Mouse (Mus musculus): Measurements from ENCODE around the gene Thy1. TPM values are rescaled to one million over a fixed set of nuclear protein-coding genes. Genes with fewer than 3 reads are reported as not detected.

Gene Thy1
- total and polyA plus RNA-seq, 2 experiments from 2014 or later: 24.7 to 98.0 TPM

- Histone ChIP-seq H3K27me3 (ENCODE audit: insufficient read depth, low read length) (peaks cover 7% of the 10 kb centered on the region), H3K36me3 (ENCODE audit: insufficient read depth, low read length) (no peaks in the 10 kb centered on the region), H3K9ac (replicated peaks; ENCODE audit: low read length, poor library complexity, severe bottlenecking) (no peak overlapping the region), H3K4me1 (ENCODE audit: insufficient read depth, low read length) (peaks cover 17% of the 10 kb centered on the region; the same call in 1 of the 2 replicates), H3K4me2 (ENCODE audit: low read depth, low read length, poor library complexity, severe bottlenecking) (no peak overlapping the region), H3K9me3 (ENCODE audit: low read length) (no peaks in the 10 kb centered on the region), H3K4me3 (ENCODE audit: low read depth, low read length) (no peak overlapping the region), H3K27ac (ENCODE audit: low read depth, low read length) (no peak overlapping the region)
- TF ChIP-seq CTCF (IDR thresholded peaks at IDR 0.05): no peak
- ATAC-seq (ENCODE audit: low FRiP score) (no peak), DNase-seq (ENCODE audit: low spot score) (no peak)
- WGBS: 82% methylated on average over 10 of the region's 10 CpGs
Observed at GRCm38 (mm10) chr9:44079997-44080780, 37.0 kb downstream of the Thy1 start.

- ATAC-seq (ENCODE audit: low FRiP score): no peak
- H3K4me3 ChIP-seq (ENCODE audit: low read depth, low read length): no peak overlapping the region
- no peak overlapping the region for H3K9ac ChIP-seq (replicated peaks; ENCODE audit: low read length, poor library complexity, severe bottlenecking)
- H3K27me3 ChIP-seq (ENCODE audit: insufficient read depth, low read length): peaks cover 14% of the 10 kb centered on the region
- H3K4me1 ChIP-seq (ENCODE audit: insufficient read depth, low read length): peaks cover 19% of the 10 kb centered on the region; the same call in 1 of the 2 replicates
- 77% methylated on average over 5 of the region's 5 CpGs for WGBS
- TF ChIP-seq CTCF (IDR thresholded peaks at IDR 0.05): no peak
- DNase-seq (ENCODE audit: low spot score): no peak
- no peak overlapping the region for H3K4me2 ChIP-seq (ENCODE audit: low read depth, low read length, poor library complexity, severe bottlenecking)
- no peak overlapping the region for H3K27ac ChIP-seq (ENCODE audit: low read depth, low read length)
- H3K9me3 ChIP-seq (ENCODE audit: low read length): no peaks in the 10 kb centered on the region
- H3K36me3 ChIP-seq (ENCODE audit: insufficient read depth, low read length): no peaks in the 10 kb centered on the region
Observed at GRCm38 (mm10) chr9:44080953-44081352, 37.8 kb downstream of the Thy1 start.

GRCm38 (mm10) chr9:44081581-44081980, 38.4 kb downstream of the Thy1 start:
- 78% methylated on average over 5 of the region's 5 CpGs for WGBS
- peaks cover 19% of the 10 kb centered on the region; the same call in 1 of the 2 replicates for H3K4me1 ChIP-seq (ENCODE audit: insufficient read depth, low read length)
- ATAC-seq (ENCODE audit: low FRiP score): no peak
- no peaks in the 10 kb centered on the region for H3K36me3 ChIP-seq (ENCODE audit: insufficient read depth, low read length)
- H3K4me3 ChIP-seq (ENCODE audit: low read depth, low read length): no peak overlapping the region
- TF ChIP-seq CTCF (IDR thresholded peaks at IDR 0.05): no peak
- H3K9me3 ChIP-seq (ENCODE audit: low read length): no peaks in the 10 kb centered on the region
- H3K27ac ChIP-seq (ENCODE audit: low read depth, low read length): no peak overlapping the region
- peaks cover 16% of the 10 kb centered on the region for H3K27me3 ChIP-seq (ENCODE audit: insufficient read depth, low read length)
- no peak overlapping the region for H3K9ac ChIP-seq (replicated peaks; ENCODE audit: low read length, poor library complexity, severe bottlenecking)
- H3K4me2 ChIP-seq (ENCODE audit: low read depth, low read length, poor library complexity, severe bottlenecking): no peak overlapping the region
- DNase-seq (ENCODE audit: low spot score): no peak

- Histone ChIP-seq H3K27ac (ENCODE audit: low read depth, low read length) (no peak overlapping the region), H3K27me3 (ENCODE audit: insufficient read depth, low read length) (peaks cover 16% of the 10 kb centered on the region), H3K4me2 (ENCODE audit: low read depth, low read length, poor library complexity, severe bottlenecking) (no peak overlapping the region), H3K9me3 (ENCODE audit: low read length) (no peaks in the 10 kb centered on the region), H3K4me1 (ENCODE audit: insufficient read depth, low read length) (peaks cover 19% of the 10 kb centered on the region; the same call in 1 of the 2 replicates), H3K4me3 (ENCODE audit: low read depth, low read length) (no peak overlapping the region), H3K9ac (replicated peaks; ENCODE audit: low read length, poor library complexity, severe bottlenecking) (no peak overlapping the region), H3K36me3 (ENCODE audit: insufficient read depth, low read length) (no peaks in the 10 kb centered on the region)
- no peak for ATAC-seq (ENCODE audit: low FRiP score)
- DNase-seq (ENCODE audit: low spot score): no peak
- WGBS: 90% methylated on average over 5 of the region's 5 CpGs
- TF ChIP-seq CTCF (IDR thresholded peaks at IDR 0.05): no peak
Observed at GRCm38 (mm10) chr9:44082266-44082665, 39.1 kb downstream of the Thy1 start.

- H3K27ac ChIP-seq (ENCODE audit: low read depth, low read length): no peak overlapping the region
- 9% methylated on average over 23 of the region's 23 CpGs for WGBS
Observed at GRCm38 (mm10) chr9:44083392-44084121, 40.4 kb downstream of the Thy1 start.

GRCm38 (mm10) chr9:44084236-44084635, 41.1 kb downstream of the Thy1 start:
- 5% methylated on average over 14 of the region's 14 CpGs for WGBS
- no peak for DNase-seq (ENCODE audit: low spot score)
- H3K27me3 ChIP-seq (ENCODE audit: insufficient read depth, low read length): peaks cover 16% of the 10 kb centered on the region
- H3K27ac ChIP-seq (ENCODE audit: low read depth, low read length): no peak overlapping the region
- H3K4me2 ChIP-seq (ENCODE audit: low read depth, low read length, poor library complexity, severe bottlenecking): peak overlapping the region; percentile 100
- H3K4me1 ChIP-seq (ENCODE audit: insufficient read depth, low read length): peaks cover 19% of the 10 kb centered on the region; the same call in 1 of the 2 replicates
- no peaks in the 10 kb centered on the region for H3K9me3 ChIP-seq (ENCODE audit: low read length)
- H3K9ac ChIP-seq (replicated peaks; ENCODE audit: low read length, poor library complexity, severe bottlenecking): peak overlapping the region; percentile 56
- H3K4me3 ChIP-seq (ENCODE audit: low read depth, low read length): peak overlapping the region; percentile 57
- ATAC-seq (ENCODE audit: low FRiP score): no peak
- no peaks in the 10 kb centered on the region for H3K36me3 ChIP-seq (ENCODE audit: insufficient read depth, low read length)
- TF ChIP-seq CTCF (IDR thresholded peaks at IDR 0.05): no peak

More at GRCm38 (mm10) chr9:44083392-44084121, 40.4 kb downstream of the Thy1 start:
- peak overlapping the region; percentile 57 for H3K4me3 ChIP-seq (ENCODE audit: low read depth, low read length)
- peaks cover 19% of the 10 kb centered on the region; the same call in 1 of the 2 replicates for H3K4me1 ChIP-seq (ENCODE audit: insufficient read depth, low read length)
- peaks cover 16% of the 10 kb centered on the region for H3K27me3 ChIP-seq (ENCODE audit: insufficient read depth, low read length)
- TF ChIP-seq CTCF (IDR thresholded peaks at IDR 0.05): no peak
- DNase-seq (ENCODE audit: low spot score) (no peak), ATAC-seq (ENCODE audit: low FRiP score) (no peak)
- no peaks in the 10 kb centered on the region for H3K36me3 ChIP-seq (ENCODE audit: insufficient read depth, low read length)
- peak overlapping the region; percentile 56; the same call in 1 of the 2 replicates for H3K9ac ChIP-seq (replicated peaks; ENCODE audit: low read length, poor library complexity, severe bottlenecking)
- peak overlapping the region; percentile 100 for H3K4me2 ChIP-seq (ENCODE audit: low read depth, low read length, poor library complexity, severe bottlenecking)
- H3K9me3 ChIP-seq (ENCODE audit: low read length): no peaks in the 10 kb centered on the region
